Mouse (Mus musculus) liver, embryonic 11.5 days (tissue): ENCODE data around the gene P2rx1. TPM values are rescaled to one million over a fixed set of nuclear protein-coding genes. Genes with fewer than 3 reads are reported as not detected.

Experiments used
- ATAC-seq: fragments of 200-750 bp; cut with Nextera tagmentation; replicated peaks from 2 replicates; pipeline ENCODE4 v1.8.0; 2017; ENCODE audit warnings: moderate number of reproducible peaks, mild to moderate bottlenecking, moderate TSS enrichment, moderate library complexity; ENCODE audit not compliant: low FRiP score
- DNase-seq: peaks from one replicate; pipeline ENCODE4 v3.0.0-alpha.2; 2017; ENCODE audit warnings: low spot score
- H3K27ac ChIP-seq: fragments of 300-500 bp; sonication (generic); 2 replicates; pipeline ENCODE4 v1.5.1; 2014; ENCODE audit warnings: mild to moderate bottlenecking, low read depth, low read length, control low read depth
- H3K27me3 ChIP-seq: fragments of 300-500 bp; sonication (generic); replicated peaks from 2 replicates; pipeline ENCODE4 v1.6.1; 2014; ENCODE audit warnings: low read length, mixed read lengths; ENCODE audit not compliant: control insufficient read depth, insufficient read depth
- H3K36me3 ChIP-seq: fragments of 300-500 bp; sonication (generic); 2 replicates; pipeline ENCODE4 v1.6.1; 2014; ENCODE audit warnings: mild to moderate bottlenecking, low read length, moderate library complexity, mixed read lengths; ENCODE audit not compliant: control insufficient read depth, insufficient read depth
- H3K4me1 ChIP-seq: fragments of 300-500 bp; sonication (generic); replicated peaks from 2 replicates; pipeline ENCODE4 v1.6.1; 2014; ENCODE audit warnings: low read length, mixed read lengths; ENCODE audit not compliant: control insufficient read depth, insufficient read depth
- H3K4me2 ChIP-seq: fragments of 300-500 bp; sonication (generic); 2 replicates; pipeline ENCODE4 v1.6.1; 2014; ENCODE audit warnings: mild to moderate bottlenecking, control low read depth, moderate library complexity
- H3K4me3 ChIP-seq: fragments of 300-500 bp; sonication (generic); 2 replicates; pipeline ENCODE4 v1.5.1; 2014; ENCODE audit warnings: low read depth, low read length, control low read depth
- H3K9ac ChIP-seq: fragments of 300-500 bp; sonication (generic); 2 replicates; pipeline ENCODE4 v1.6.1; 2014; ENCODE audit warnings: low read depth, low read length, control low read depth
- H3K9me3 ChIP-seq: fragments of 300-500 bp; sonication (generic); 2 replicates; pipeline ENCODE4 v1.6.1; 2016; ENCODE audit warnings: low read length, inconsistent platforms, mixed read lengths; ENCODE audit not compliant: control insufficient read depth
- WGBS: fragments of 180-500 bp; shearing (Covaris S2); extraction: QIAGEN DNeasy Blood & Tissue Kit; methylation state at CpG from one replicate; pipeline ENCODE4 v1.1.7; 2014; 5-methylcytosine and 5-hydroxymethylcytosine counted together
- polyA plus RNA-seq: library from polyadenylated mRNA; unstranded; fragments of >200 nt; fragmentation: Nextera tagmentation; extraction: Ambion mirVana; gene quantifications from 2 replicates; pipeline ENCODE4 v1.2.1, GENCODE M21; 2014

P2rx1 gene
- polyA plus RNA-seq, result 17.6 and 18.8 TPM in 2 replicates

- Histone ChIP-seq H3K36me3 (no peaks in the 10 kb centered on the region), H3K4me2 (peak within 1 kb of the TSS; percentile 62), H3K27ac (peak within 1 kb of the TSS; percentile 45), H3K9me3 (no peaks in the 10 kb centered on the region), H3K9ac (peak within 1 kb of the TSS; percentile 49), H3K27me3 (no peaks in the 10 kb centered on the region), H3K4me3 (peak within 1 kb of the TSS; percentile 35), H3K4me1 (peaks cover 17% of the 10 kb centered on the region)
- WGBS, result 14% methylated on average over 8 of the region's 8 CpGs
- peak; percentile 77 for ATAC-seq
- DNase-seq, result peak; percentile 56
These were observed at the start of gene P2rx1 for GRCm38 (mm10) chr11:72998771-72999170. Gene P2rx1 (plus strand): TSS chr11:72999103.

GRCm38 (mm10) chr11:72951137-72952000 lies 47.5 kb upstream of the P2rx1 start:
- Histone ChIP-seq H3K4me1 (peaks cover 23% of the 10 kb centered on the region), H3K9ac (no peak overlapping the region), H3K27me3 (0 out of 2 replicates have a peak, but pooled peaks cover 2% of the 10 kb centered on the region), H3K27ac (no peak overlapping the region), H3K36me3 (no peaks in the 10 kb centered on the region), H3K4me2 (no peak overlapping the region), H3K9me3 (no peaks in the 10 kb centered on the region), H3K4me3 (no peak overlapping the region)
- no peak for DNase-seq
- 60% methylated on average over 22 of the region's 22 CpGs for WGBS
- ATAC-seq, result no peak

- no peak overlapping the region for H3K9ac ChIP-seq
- H3K4me1 ChIP-seq, result peaks cover 20% of the 10 kb centered on the region
- H3K36me3 ChIP-seq, result no peaks in the 10 kb centered on the region
- no peak overlapping the region for H3K4me2 ChIP-seq
- no peak overlapping the region for H3K27ac ChIP-seq
- 0 out of 2 replicates have a peak, but pooled peaks cover 2% of the 10 kb centered on the region for H3K27me3 ChIP-seq
- 63% methylated on average over 3 of the region's 3 CpGs for WGBS
- no peak for ATAC-seq
- H3K9me3 ChIP-seq, result no peaks in the 10 kb centered on the region
- no peak overlapping the region for H3K4me3 ChIP-seq
- no peak for DNase-seq
These were observed 46.7 kb upstream of the P2rx1 start for GRCm38 (mm10) chr11:72952226-72952625.

- H3K4me1 ChIP-seq, result peaks cover 21% of the 10 kb centered on the region
- no peak for DNase-seq
- no peak for ATAC-seq
- no peak overlapping the region for H3K4me3 ChIP-seq
- H3K27ac ChIP-seq, result no peak overlapping the region
- H3K36me3 ChIP-seq, result no peaks in the 10 kb centered on the region
- H3K9ac ChIP-seq, result no peak overlapping the region
- no peaks in the 10 kb centered on the region for H3K9me3 ChIP-seq
- no peak overlapping the region for H3K4me2 ChIP-seq
- H3K27me3 ChIP-seq, result 0 out of 2 replicates have a peak, but pooled peaks cover 2% of the 10 kb centered on the region
- WGBS, result 82% methylated on average over 6 of the region's 6 CpGs
These were observed 46.2 kb upstream of the P2rx1 start for GRCm38 (mm10) chr11:72952697-72953096.

- Histone ChIP-seq H3K4me1 (peaks cover 21% of the 10 kb centered on the region), H3K4me2 (no peak overlapping the region), H3K27ac (no peak overlapping the region), H3K36me3 (no peaks in the 10 kb centered on the region), H3K4me3 (no peak overlapping the region), H3K9me3 (no peaks in the 10 kb centered on the region), H3K27me3 (0 out of 2 replicates have a peak, but pooled peaks cover 2% of the 10 kb centered on the region), H3K9ac (no peak overlapping the region)
- no peak for ATAC-seq
- 74% methylated on average over 1 of the region's 1 CpGs for WGBS
- no peak for DNase-seq
These were observed 45.8 kb upstream of the P2rx1 start for GRCm38 (mm10) chr11:72953116-72953439.

- Histone ChIP-seq H3K4me1 (peaks cover 21% of the 10 kb centered on the region), H3K4me3 (no peak overlapping the region), H3K9ac (no peak overlapping the region), H3K9me3 (no peaks in the 10 kb centered on the region), H3K27me3 (no peaks in the 10 kb centered on the region), H3K36me3 (no peaks in the 10 kb centered on the region), H3K27ac (no peak overlapping the region), H3K4me2 (no peak overlapping the region)
- WGBS, result 84% methylated on average over 4 of the region's 4 CpGs
- no peak for DNase-seq
- no peak for ATAC-seq
These were observed 45.3 kb upstream of the P2rx1 start for GRCm38 (mm10) chr11:72953440-72954151.

- ATAC-seq, result no peak
- no peaks in the 10 kb centered on the region for H3K27me3 ChIP-seq
- H3K9me3 ChIP-seq, result no peaks in the 10 kb centered on the region
- no peaks in the 10 kb centered on the region for H3K36me3 ChIP-seq
- H3K4me1 ChIP-seq, result peaks cover 21% of the 10 kb centered on the region
- H3K27ac ChIP-seq, result no peak overlapping the region
- H3K4me3 ChIP-seq, result no peak overlapping the region
- no peak for DNase-seq
- no peak overlapping the region for H3K9ac ChIP-seq
- WGBS, result 77% methylated on average over 4 of the region's 4 CpGs
- no peak overlapping the region for H3K4me2 ChIP-seq
These were observed 44.7 kb upstream of the P2rx1 start for GRCm38 (mm10) chr11:72954216-72954615.

GRCm38 (mm10) chr11:72955339-72955974 lies 43.4 kb upstream of the P2rx1 start:
- 31% methylated on average over 5 of the region's 5 CpGs for WGBS
- H3K9me3 ChIP-seq, result no peaks in the 10 kb centered on the region
- ATAC-seq, result peak; percentile 71
- H3K4me1 ChIP-seq, result peaks cover 22% of the 10 kb centered on the region
- H3K36me3 ChIP-seq, result no peaks in the 10 kb centered on the region
- no peak for DNase-seq
- no peak overlapping the region for H3K4me3 ChIP-seq
- no peak overlapping the region for H3K4me2 ChIP-seq
- H3K9ac ChIP-seq, result no peak overlapping the region
- H3K27me3 ChIP-seq, result peaks cover 10% of the 10 kb centered on the region
- no peak overlapping the region for H3K27ac ChIP-seq
